Mouse (Mus musculus) liver, postnatal 0 days (tissue): Measurements from ENCODE around the gene Rpia. TPM values are rescaled to one million over a fixed set of nuclear protein-coding genes. Genes with fewer than 3 reads are reported as not detected.

Source experiments
- ATAC-seq: fragments of 200-750 bp; cut with Nextera tagmentation; 2 replicates; pipeline ENCODE4 v1.8.0; 2017; ENCODE audit warnings: mild to moderate bottlenecking, moderate library complexity
- DNase-seq: peaks from one replicate; pipeline ENCODE4 v3.0.0-alpha.2; 2016
- H3K27ac ChIP-seq: fragments of 300-500 bp; sonication (generic); 2 replicates; pipeline ENCODE4 v1.5.1; 2014; ENCODE audit warnings: antibody characterized with exemption, moderate library complexity, mild to moderate bottlenecking, low read depth
- H3K27me3 ChIP-seq: fragments of 300-500 bp; sonication (generic); 2 replicates; pipeline ENCODE4 v1.6.1; 2014; ENCODE audit warnings: low read length, control low read depth, mixed read lengths; ENCODE audit not compliant: insufficient read depth
- H3K36me3 ChIP-seq: fragments of 300-500 bp; sonication (generic); replicated peaks from 2 replicates; pipeline ENCODE4 v1.6.1; 2014; ENCODE audit warnings: mild to moderate bottlenecking, control low read depth, low read length, moderate library complexity, mixed read lengths; ENCODE audit not compliant: insufficient read depth
- H3K4me1 ChIP-seq: fragments of 300-500 bp; sonication (generic); 2 replicates; pipeline ENCODE4 v1.6.1; 2014; ENCODE audit warnings: antibody characterized with exemption, mild to moderate bottlenecking, control low read depth; ENCODE audit not compliant: insufficient read depth
- H3K4me2 ChIP-seq: fragments of 300-500 bp; sonication (generic); 2 replicates; pipeline ENCODE4 v1.6.1; 2014; ENCODE audit warnings: low read depth, mild to moderate bottlenecking, low read length, moderate library complexity, mixed read lengths
- H3K4me3 ChIP-seq: fragments of 300-500 bp; sonication (generic); 2 replicates; pipeline ENCODE4 v1.5.1; 2014; ENCODE audit warnings: low read depth, low read length
- H3K9ac ChIP-seq: fragments of 300-500 bp; sonication (generic); replicated peaks from 2 replicates; pipeline ENCODE4 v1.6.1; 2014; ENCODE audit warnings: mild to moderate bottlenecking, moderate library complexity
- H3K9me3 ChIP-seq: fragments of 300-500 bp; sonication (generic); 2 replicates; pipeline ENCODE4 v1.6.1; 2016; ENCODE audit warnings: mild to moderate bottlenecking, control low read depth, low read length, mixed read lengths
- CTCF ChIP-seq: sonication (generic); IDR thresholded peaks from 2 replicates; pipeline ENCODE4 v1.5.1; 2016; ENCODE audit warnings: antibody characterized with exemption, low read depth
- EP300 ChIP-seq: IDR thresholded peaks from 2 replicates; pipeline ENCODE4 v1.6.1; 2016; ENCODE audit warnings: antibody characterized with exemption, low read depth, mild to moderate bottlenecking
- WGBS: fragments of 180-500 bp; shearing (Covaris S2); extraction: QIAGEN DNeasy Blood & Tissue Kit; methylation state at CpG from one replicate; pipeline ENCODE4 v1.1.7; 2014; ENCODE audit not compliant: insufficient replicate concordance; 5-methylcytosine and 5-hydroxymethylcytosine counted together
- polyA plus RNA-seq: library from polyadenylated mRNA; unstranded; fragments of >200 nt; fragmentation: Nextera tagmentation; extraction: Ambion mirVana; gene quantifications from 2 replicates; pipeline ENCODE4 v1.2.1, GENCODE M21; 2015

Rpia gene
- polyA plus RNA-seq, 1 experiment from 2014 or later = 1.9 TPM

DNA sequence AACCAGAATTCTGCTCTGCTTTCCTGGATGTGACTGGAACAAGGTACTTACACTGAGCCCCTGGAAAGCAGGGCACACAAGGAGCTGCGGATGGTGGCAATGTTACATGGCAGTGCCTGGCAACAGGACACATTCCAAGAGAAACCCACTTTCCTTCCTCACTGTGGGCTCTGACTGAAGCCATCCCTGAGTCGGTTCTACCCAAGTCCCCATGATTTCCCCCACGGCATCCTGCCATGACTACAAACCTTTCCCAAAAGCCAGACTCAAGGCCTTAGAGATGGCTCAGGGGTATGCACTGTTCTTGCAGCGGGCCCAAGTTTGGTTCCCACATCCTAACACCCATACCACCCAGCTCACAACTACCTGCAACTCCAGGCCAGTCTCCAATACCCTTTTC lies 28.2 kb downstream of the Rpia start:
- no peak for ATAC-seq
- Histone ChIP-seq H3K4me1 (no peaks in the 10 kb centered on the region), H3K27ac (no peak overlapping the region), H3K27me3 (no peaks in the 10 kb centered on the region), H3K9me3 (no peaks in the 10 kb centered on the region), H3K9ac (no peak overlapping the region), H3K4me3 (no peak overlapping the region), H3K4me2 (no peak overlapping the region), H3K36me3 (peaks cover 31% of the 10 kb centered on the region)
- WGBS = 81% methylated on average over 4 of the region's 4 CpGs
- no peak for TF ChIP-seq EP300
- no peak for TF ChIP-seq CTCF
- no peak for DNase-seq

DNA sequence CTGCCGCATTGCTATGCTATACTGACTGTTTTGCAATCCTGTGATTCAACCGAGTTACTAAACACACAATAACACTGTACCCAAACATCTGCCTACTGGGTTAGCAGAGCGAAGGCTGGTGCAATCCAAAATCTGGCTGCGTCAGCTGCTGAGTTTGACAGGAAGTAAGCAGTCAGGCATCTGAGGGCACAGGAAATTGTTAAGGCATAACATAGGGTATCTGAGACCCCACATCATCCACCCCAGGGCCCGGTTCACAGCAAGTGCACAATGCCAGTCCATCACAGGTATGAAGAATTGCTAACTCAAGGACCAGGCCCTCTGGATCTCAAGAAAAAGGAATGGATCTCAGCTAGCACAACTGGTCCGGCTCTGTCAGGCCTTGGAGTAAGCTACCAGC lies 29.4 kb downstream of the Rpia start:
- DNase-seq (no peak), ATAC-seq (peak; percentile 80)
- TF ChIP-seq EP300 (no peak), CTCF (no peak)
- no peak overlapping the region for H3K4me3 ChIP-seq
- H3K9ac ChIP-seq = no peak overlapping the region
- no peaks in the 10 kb centered on the region for H3K9me3 ChIP-seq
- H3K36me3 ChIP-seq = peaks cover 19% of the 10 kb centered on the region
- H3K27me3 ChIP-seq = no peaks in the 10 kb centered on the region
- WGBS = 46% methylated on average over 6 of the region's 6 CpGs
- H3K27ac ChIP-seq = no peak overlapping the region
- H3K4me2 ChIP-seq = no peak overlapping the region
- no peaks in the 10 kb centered on the region for H3K4me1 ChIP-seq

- no peak for ATAC-seq
- no peak overlapping the region for H3K4me2 ChIP-seq
- H3K27me3 ChIP-seq = no peaks in the 10 kb centered on the region
- H3K4me3 ChIP-seq = no peak overlapping the region
- TF ChIP-seq CTCF (no peak), EP300 (no peak)
- no peak overlapping the region for H3K9ac ChIP-seq
- H3K27ac ChIP-seq = no peak overlapping the region
- no peaks in the 10 kb centered on the region for H3K4me1 ChIP-seq
- H3K9me3 ChIP-seq = no peaks in the 10 kb centered on the region
- no peak for DNase-seq
- WGBS = 69% methylated on average over 4 of the region's 4 CpGs
- peaks cover 7% of the 10 kb centered on the region for H3K36me3 ChIP-seq
Measured at GRCm38 (mm10) chr6:70760951-70761350, 31.1 kb downstream of the Rpia start.

DNA sequence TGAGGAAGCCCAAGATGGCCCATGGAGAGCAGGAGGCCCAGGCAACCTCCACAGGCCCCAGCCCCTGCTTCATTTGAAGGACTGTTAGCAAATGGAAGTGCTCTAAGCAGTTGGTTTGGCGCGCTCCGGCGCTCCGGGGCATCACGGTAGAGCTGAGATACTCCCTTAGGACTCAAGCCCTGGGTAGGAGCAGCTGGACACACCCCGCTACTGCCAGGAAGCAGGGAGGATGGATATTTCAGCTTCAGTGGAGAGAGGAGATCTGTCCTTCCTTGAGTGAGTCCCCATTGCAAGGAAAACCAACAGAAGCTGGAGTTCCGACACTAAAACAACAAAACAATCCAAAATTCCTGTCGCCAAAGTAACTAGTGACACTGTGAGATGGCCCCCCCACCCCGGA lies 37.2 kb downstream of the Rpia start:
- no peak overlapping the region for H3K9ac ChIP-seq
- no peaks in the 10 kb centered on the region for H3K4me1 ChIP-seq
- TF ChIP-seq CTCF = no peak
- TF ChIP-seq EP300 = no peak
- no peaks in the 10 kb centered on the region for H3K36me3 ChIP-seq
- H3K4me3 ChIP-seq = no peak overlapping the region
- H3K4me2 ChIP-seq = no peak overlapping the region
- H3K27ac ChIP-seq = no peak overlapping the region
- no peaks in the 10 kb centered on the region for H3K27me3 ChIP-seq
- no peak for DNase-seq
- 91% methylated on average over 10 of the region's 10 CpGs for WGBS
- no peaks in the 10 kb centered on the region for H3K9me3 ChIP-seq
- no peak for ATAC-seq

DNA sequence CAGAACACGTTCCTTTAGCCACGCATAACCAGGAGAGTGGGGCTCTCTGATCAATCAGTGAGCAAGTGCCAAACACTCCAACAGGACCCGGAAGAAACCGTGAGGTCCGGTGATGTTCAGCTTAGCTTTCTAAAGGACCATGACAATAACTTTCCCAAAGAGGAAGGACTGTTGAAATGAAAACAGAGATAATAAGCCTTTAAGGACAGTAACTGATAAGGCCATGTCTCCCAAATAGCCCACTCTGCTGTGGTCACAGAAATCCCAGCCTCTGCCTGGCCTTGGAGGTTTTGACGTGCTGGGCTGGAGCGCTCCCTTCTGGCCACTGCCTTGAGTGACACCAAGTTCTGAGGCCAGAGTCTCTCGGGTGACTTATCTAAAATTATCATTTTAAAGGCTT lies 39.7 kb downstream of the Rpia start:
- Histone ChIP-seq H3K4me2 (peak overlapping the region; percentile 54), H3K27ac (no peak overlapping the region), H3K9ac (no peak overlapping the region), H3K4me1 (no peaks in the 10 kb centered on the region), H3K4me3 (0 out of 2 replicates have a peak overlapping the region, but pooled peaks have one; percentile 8), H3K27me3 (no peaks in the 10 kb centered on the region), H3K9me3 (no peaks in the 10 kb centered on the region), H3K36me3 (no peaks in the 10 kb centered on the region)
- 0 out of 2 replicates have a peak, but pooled peaks have one; percentile 2 for TF ChIP-seq EP300
- TF ChIP-seq CTCF = peak; percentile 83
- WGBS = 26% methylated on average over 8 of the region's 8 CpGs
- peak; percentile 71 for ATAC-seq
- peak; percentile 71 for DNase-seq

DNA sequence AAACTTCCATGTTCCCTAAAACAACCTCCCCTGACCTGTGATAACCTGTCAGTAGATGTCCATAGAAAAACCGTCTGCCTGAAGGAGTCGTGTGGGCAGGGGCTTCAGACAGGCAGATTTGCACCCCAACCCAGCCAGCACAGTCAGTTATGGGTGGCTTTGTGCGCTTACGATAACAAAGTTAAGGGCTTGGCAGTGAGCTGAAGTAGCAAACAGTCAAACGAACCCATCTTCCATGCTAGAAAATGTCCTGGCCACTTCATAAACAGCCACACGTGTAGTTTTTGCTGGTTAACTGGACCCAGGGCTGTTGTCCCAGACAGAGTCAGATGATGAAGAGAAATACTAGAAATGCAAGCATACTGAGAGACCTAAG lies 40.1 kb downstream of the Rpia start:
- H3K9me3 ChIP-seq = no peaks in the 10 kb centered on the region
- H3K27me3 ChIP-seq = no peaks in the 10 kb centered on the region
- TF ChIP-seq CTCF = no peak
- TF ChIP-seq EP300 = no peak
- H3K4me1 ChIP-seq = no peaks in the 10 kb centered on the region
- no peak overlapping the region for H3K27ac ChIP-seq
- H3K9ac ChIP-seq = no peak overlapping the region
- no peak overlapping the region for H3K4me3 ChIP-seq
- peak overlapping the region; percentile 54 for H3K4me2 ChIP-seq
- no peaks in the 10 kb centered on the region for H3K36me3 ChIP-seq
- DNase-seq = no peak
- 0 out of 2 replicates have a peak, but pooled peaks have one; percentile 8 for ATAC-seq
- 43% methylated on average over 6 of the region's 6 CpGs for WGBS

DNA sequence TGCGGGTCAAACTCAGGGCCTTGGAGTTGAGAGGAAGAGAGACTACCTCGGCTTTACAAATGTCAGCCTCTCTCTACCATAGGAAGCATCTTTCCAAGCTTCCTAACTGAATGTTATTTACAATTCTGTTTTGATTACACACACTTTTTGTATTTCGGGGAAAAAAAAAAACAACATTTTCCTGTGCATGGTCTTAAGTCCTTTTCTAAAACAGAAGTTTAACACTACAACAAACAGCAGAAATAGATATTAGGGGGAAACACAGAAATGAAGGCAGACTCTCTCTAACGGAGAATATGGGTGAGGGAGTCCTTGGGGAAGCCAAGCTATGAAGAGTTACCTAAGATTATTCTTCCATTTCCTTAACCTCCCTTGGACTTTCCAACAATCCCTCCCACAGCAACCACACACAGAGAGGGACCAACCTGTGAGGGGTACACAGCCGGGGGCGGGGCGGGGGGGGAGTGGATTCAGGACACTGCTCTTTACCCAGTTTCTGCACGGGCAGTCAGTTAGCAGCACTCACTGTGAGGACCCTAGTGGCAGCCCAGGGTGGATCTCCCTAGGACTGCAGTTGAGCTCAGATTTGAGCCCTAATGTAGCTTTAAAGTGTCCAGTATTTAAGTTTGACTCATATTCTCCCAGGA lies 40.7 kb downstream of the Rpia start:
- Histone ChIP-seq H3K27ac (no peak overlapping the region), H3K4me2 (no peak overlapping the region)
- no peak for ATAC-seq

More for the DNA sequence above, 40.7 kb downstream of the Rpia start:
- H3K9ac ChIP-seq = no peak overlapping the region
- no peak for DNase-seq
- no peaks in the 10 kb centered on the region for H3K36me3 ChIP-seq
- WGBS = 73% methylated on average over 8 of the region's 8 CpGs
- no peaks in the 10 kb centered on the region for H3K4me1 ChIP-seq
- no peak for TF ChIP-seq CTCF
- TF ChIP-seq EP300 = no peak
- H3K9me3 ChIP-seq = no peaks in the 10 kb centered on the region
- no peaks in the 10 kb centered on the region for H3K27me3 ChIP-seq
- no peak overlapping the region for H3K4me3 ChIP-seq
